Mouse (Mus musculus) gastrocnemius, adult 18-20 months (tissue): Measurements from ENCODE around the gene Tfrc. TPM values are rescaled to one million over a fixed set of nuclear protein-coding genes. Genes with fewer than 3 reads are reported as not detected.

Experiments
- DNase-seq: peaks from one replicate; pipeline ENCODE4 v3.0.0; 2021; ENCODE audit warnings: low spot score
- total RNA-seq, 2 experiments: library from RNA; stranded (reverse); gene quantifications; 2 replicates each; pipeline ENCODE4 v1.2.3; 2021

Tfrc gene
- total RNA-seq, 2 experiments from 2014 or later = 51.9 to 58.7 TPM

DNA sequence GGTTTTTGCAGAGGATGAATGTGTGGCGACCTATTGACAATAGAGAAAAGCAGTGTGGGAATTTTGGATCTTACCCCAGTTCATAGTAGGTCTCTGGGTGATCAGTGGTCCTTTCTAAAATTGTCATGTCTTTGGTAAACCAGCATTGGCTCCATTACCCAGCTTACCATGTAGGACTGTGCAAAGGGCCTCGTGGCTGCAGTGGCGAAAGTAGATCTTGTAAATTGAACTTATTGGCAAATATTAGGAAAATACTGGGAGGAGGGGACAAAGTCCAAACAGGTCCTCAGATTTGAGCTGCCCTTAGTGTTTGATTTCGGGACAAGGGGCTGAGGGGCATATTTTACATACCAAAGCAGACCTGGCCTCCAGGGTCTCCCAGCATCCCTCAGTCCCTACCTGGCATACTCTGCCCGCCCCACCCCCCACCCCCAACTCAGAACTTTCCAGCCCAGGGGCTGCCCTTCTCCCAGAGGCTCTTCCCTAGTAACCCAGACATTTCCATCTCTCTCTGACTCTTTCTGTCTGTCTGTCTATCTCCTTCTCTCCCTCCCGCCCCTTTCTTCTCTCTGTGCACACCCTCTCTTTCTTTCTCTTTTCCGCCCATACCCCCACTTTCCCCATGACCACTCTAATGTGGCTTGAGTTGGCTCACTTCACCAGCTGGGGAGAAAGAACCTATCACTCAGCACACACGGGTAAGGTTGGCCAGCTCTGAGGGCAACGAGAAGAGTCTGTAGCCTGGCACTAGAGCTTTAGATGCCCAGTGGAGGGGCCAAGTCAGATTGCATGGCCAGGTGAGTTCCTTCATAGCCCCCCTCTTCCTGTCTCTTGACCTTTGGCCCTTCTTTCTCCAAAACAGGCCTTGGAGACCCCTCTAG lies 58.2 kb downstream of the Tfrc start:
- DNase-seq = no peak

DNA sequence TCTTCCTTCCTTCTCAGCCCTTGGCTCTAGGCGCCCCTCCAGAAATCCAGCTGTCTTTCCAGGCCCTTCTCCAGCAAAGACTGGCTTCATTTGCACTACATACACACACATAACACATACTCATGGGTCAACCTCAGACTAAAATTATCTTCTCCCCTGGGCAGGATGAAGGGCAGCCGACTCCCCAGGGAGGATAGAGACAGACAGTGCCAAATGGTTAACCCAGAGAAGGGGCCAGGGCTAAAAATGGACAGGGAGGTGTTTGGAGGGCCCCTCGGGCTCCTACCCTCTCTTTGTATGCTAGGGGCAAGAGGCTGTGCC lies 58.8 kb downstream of the Tfrc start:
- DNase-seq = peak; percentile 61

DNA sequence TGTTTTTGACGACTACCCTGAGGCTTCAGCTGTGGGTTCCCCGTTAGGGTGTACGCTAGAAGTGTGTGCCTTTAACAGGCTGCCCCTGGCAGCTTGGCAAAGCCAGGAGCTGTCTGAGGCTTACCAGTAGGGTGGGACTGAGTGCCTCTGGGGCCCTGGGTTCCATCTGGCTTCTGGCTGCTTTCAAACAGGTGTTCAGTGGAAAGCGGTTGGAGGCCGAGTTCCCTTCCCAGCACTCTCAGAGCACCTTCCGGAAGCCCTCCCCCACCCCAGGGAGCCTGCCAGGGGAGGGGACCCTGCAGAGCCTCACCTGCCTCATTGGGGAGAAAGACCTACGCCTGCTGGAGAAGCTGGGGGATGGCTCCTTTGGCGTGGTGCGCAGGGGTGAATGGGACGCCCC lies 59.3 kb downstream of the Tfrc start:
- no peak for DNase-seq

DNA sequence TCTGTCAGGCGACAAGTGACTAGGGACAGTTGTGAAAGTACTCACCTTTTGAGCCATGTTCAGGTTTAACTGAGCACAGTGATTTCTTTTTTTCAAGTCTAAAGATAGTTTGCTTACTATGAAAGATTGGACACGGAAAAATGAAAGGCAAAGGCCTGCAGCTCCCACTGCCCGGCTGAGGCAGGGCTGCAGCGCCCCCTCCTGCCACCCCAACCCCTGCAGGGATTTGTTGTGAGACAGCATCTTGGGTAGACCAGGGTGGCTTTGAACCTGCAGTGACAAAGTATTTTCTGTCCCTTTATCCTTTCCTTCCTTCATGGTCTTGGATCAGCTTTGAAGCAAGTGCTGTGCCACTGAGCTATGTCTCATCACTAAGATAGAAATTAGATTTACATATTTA lies 59.8 kb downstream of the Tfrc start:
- DNase-seq = no peak

DNA sequence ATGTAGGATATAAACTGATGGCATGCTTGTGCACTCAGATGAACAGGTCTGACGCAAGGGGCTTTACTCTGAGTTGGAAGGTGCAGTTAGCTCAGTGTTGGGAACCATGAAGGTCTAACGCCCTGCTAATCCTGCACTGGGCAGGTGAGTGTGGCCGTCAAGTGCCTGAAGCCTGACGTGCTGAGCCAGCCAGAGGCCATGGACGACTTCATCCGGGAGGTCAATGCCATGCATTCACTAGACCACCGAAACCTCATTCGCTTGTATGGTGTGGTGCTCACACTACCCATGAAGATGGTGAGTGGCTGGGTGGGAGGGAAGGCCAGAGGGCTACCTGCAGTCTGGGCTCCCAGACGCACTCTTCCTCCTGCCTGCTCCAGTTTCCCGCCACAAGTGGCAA lies 60.5 kb downstream of the Tfrc start:
- DNase-seq = no peak

DNA sequence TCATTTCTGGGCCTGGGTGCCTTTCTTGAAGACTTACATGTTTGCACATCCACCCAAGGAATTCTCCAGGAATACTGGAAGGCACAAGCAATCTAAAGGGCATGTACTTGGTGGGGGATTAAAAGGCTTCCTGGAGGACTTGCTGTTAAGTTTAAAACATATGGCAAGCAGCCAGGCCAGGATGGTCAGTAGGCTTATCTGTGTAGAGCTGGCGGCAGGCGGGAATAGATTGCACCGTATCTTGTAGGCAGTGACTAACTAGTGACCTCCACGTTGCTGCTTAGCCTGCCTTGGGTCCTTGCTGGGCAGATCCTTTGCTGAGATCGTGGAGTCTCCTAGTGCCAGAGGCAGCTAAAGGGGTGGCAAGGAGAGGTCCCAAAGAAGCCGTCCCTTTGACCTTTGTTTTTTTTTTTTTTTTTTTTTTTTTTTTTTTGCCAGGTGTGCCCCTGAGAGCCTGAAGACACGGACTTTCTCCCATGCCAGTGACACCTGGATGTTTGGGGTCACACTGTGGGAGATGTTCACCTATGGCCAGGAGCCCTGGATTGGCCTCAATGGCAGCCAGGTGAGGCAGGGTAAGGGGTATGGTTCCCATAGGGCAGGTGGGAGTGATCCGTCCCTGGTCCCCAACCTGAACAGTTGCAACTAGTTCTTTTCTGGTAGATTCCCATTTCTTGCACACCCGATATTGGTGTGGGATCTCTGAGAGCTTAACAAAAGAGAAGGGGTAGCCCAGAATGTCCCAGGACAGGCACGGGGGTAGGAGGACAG lies 61.8 kb downstream of the Tfrc start:
- no peak for DNase-seq

DNA sequence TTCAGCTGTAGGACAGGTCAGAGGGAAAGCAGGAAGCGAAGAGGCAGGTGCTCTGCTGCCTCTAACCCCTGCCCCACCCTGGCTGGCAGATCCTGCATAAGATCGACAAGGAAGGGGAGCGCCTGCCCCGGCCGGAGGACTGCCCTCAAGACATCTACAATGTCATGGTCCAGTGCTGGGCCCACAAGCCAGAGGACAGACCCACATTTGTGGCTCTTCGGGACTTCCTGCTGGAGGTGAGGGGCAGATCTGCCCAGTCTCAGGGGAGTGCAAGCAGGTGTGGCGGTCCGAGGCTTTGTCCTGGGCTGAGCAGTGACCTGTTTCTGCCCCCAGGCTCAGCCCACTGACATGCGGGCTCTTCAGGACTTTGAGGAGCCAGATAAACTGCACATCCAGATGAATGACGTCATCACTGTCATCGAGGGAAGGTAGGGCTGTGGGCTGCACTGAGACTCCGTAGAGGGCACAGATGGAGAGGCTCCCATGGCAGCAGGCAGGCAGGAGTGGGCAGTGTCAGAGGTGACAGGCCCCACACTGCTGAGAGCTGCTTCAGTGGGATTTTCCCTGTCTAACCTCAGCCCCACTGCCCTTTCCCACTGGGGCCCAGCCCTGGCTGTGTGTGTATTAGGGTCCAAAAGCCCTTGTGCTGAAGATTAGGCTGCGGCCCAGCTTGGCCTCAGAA lies 62.6 kb downstream of the Tfrc start:
- no peak for DNase-seq

DNA sequence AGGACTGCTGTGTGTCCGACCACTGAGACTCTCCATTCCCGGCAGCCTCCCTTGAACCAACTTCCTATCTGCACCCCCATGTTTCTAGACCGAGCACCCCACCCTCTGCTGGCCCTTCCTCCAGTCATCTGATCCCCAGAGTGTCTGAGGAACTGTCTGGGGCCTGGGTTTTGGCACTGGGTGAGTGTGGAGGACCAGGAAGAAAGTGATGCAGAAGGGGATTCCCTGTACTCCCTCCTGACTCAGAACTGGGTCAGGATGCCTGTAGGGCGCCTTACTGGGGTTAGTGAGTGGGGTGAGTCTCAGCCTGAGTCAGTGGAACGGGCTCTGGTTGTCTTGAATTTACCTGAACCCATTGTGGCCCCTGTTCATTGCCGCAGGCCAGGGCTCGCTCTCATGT lies 63.5 kb downstream of the Tfrc start:
- DNase-seq = no peak

DNA sequence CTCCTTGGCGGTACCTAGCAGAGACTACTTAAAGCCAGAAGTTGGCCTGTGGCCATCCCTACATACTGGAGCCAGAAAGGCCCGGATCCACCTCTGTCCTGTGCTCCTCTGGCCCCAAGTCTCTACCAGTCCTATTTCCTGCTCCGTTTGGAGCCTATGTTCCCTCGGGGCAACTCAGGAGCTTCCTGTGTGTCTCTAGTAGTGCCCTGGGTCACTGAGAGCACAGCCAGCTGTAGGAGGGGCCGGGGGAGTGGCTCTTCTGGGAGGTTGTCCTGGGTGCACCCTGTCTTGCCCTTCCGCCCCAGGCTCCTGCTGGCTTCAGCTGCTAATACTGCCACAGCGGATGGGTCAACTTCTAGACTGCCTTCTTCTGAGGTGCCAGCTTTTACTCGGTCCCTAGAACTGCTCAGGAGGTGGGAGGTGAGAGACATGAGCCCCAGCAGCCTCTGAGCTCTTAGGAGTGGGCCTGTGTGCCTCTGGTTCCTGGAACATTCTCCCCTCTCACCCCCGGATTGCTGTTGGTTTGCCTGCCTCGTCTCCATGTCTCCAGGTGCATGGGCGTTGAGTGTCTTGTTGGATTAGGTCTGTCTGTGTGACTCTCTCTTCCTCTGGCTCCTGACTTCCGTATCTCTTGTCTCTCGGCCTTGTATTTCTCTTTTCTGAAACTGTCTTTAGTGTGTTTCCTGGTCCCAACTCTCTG lies 64.3 kb downstream of the Tfrc start:
- DNase-seq = peak; percentile 49

DNA sequence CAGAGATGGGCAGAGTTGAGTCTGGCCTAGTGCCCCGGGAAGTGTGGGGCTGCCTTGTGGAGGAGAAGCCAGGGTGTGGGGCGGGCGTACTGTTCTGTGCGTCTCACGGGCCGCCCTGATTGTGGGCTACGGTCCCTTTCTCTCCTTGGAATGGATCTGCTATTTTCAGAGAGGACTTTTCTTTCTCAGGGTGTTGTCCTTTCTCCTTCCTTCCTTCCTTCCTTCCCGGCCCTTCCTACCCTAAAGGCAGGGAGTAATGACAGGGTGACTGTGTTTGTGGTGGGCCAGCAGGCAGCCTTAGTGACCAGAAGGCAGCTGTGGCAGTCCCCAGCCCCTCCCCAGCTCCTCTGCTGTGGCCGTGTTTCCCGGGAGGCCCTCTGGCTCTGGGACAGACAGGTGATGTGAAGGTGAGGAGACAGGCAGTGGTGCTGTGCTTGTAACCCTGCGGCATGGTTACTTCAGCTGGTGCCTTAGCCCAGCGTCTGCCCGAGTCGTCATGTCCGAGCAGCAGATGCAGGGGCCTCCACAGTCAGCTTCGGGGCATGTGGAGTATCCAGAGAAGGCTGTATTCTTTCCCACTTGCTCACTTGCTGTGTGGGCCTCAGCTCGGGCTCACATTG lies 65.5 kb downstream of the Tfrc start:
- DNase-seq = no peak

DNA sequence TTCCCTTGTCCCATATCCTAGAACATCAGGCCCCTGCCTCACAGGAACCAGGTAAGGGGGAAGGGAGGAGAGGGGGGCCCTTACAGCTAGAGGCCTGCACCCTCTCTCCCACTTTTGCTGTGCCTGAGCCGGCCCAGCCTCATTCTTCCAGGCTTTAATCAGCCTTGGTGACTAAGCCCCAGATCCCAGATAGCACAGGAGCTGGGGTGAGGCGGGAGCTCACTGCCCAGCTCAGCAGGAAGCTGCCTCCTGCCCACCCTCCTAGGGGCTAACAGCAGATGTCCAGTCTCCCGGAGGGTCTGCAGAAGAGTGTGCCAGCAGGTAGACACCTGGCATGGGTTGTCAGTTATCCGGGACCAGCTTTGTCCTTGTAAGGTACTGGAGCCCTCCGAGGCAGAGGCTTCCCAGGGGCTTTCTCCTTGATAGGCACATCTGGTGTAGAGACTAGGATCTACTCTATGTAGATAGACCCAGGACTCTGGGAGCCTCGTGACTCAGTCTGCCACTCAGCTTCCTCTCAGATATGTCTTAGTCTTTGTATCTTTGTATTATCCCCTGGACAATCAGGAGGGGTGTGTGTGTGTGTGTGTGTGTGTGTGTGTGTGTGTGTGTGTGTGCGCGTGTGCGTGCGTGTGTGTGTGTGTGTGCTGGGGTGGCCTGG lies 68.5 kb downstream of the Tfrc start:
- no peak for DNase-seq

DNA sequence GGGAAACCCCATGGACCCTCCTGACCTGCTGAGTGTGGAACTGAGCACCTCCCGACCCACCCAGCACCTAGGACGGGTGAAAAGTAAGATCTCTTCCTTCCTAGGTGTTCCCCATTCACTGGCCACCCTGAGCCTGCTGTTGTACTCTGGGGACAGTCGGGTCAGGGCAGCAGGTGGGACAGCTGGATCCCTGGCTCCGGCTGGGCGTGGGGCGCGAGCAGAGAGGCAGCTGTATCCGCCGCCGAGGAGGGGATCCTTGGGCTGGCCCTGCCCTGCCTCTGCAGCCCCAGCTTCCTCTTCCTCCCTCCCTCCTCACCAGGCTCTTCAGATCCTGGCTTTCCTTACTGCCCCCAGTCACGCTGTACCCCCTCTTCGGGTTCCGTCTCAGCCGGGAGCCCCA lies 69.2 kb downstream of the Tfrc start:
- no peak for DNase-seq

DNA sequence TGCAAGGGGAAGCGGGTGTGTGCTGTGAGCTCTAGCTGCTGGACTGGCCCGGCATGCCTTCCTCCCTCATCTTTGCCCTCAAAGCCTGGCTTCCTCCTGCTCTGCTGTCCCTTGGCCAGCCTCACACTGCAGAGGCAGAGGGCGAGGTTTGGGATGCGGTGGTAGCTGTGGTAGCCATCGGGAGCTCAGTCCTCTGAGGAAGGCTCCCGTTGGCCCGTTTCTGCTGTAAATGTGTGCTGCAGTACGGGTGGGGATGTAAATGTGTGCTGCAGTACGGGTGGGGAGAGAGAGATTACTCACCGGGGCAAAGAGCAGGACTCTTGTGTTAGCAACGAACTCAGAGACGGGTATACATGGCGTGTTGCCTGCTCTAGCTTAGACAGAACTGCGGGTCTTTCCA lies 70.1 kb downstream of the Tfrc start:
- DNase-seq = no peak

DNA sequence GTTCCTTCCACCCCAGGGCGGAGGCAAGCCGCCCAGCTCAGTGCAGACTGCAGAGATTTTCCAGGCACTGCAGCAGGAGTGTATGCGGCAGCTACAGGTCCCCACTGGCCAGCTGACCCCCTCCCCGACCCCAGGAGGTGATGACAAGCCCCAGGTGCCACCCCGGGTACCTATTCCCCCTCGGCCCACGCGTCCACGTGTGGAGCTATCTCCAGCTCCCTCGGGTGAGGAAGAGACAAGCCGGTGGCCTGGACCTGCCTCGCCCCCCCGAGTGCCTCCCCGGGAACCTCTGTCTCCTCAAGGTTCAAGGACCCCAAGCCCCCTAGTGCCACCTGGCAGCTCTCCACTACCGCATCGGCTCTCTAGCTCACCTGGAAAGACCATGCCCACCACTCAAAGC lies 71.3 kb downstream of the Tfrc start:
- DNase-seq = no peak

DNA sequence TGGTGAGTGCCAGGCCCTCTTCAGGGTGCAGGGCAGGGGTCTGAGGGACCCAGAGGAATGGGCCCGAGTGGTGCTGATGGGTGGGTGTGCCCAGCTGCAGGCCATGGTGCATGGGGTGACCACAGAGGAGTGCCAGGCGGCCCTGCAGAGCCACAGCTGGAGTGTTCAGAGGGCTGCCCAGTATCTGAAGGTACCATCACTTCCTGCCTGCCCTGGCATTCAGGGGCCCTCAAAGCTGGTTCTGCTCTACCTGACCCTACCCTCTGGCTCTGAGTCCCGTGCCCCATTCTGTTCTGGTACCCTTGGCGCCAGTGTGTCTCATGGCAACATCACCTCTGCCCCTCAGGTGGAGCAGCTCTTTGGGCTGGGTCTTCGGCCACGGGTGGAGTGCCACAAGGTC lies 72.1 kb downstream of the Tfrc start:
- no peak for DNase-seq

DNA sequence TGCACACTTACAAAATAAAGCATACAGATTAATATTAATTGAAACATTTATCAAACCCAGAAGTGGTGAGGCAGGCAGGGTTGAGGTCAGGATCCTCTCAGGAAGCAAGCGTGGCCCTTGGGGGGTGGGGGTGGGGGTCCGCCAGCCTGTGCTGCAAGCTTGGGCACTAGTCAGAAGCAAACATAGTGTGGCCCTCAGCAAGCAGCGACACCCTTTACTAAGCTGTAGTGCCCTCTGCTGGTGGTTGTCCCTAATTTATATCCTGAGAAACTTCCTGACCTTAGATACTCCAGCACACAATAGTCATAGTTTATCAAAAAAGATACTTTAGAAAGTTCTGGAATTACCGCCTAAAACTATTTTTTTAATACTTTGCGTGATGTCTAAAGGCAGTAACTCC lies 73.5 kb downstream of the Tfrc start:
- DNase-seq = peak; percentile 82

Other genes with a start within 250 kb of the Tfrc start
- gene Tm4sf19, start 208.4 kb upstream of the Tfrc start, total RNA-seq = not detected
- gene Tctex1d2, start 189.2 kb upstream of the Tfrc start, total RNA-seq = 1 to 10 TPM; 5.2 to 5.5 TPM
- gene Pcyt1a, start 178.0 kb upstream of the Tfrc start, total RNA-seq = 100 to 1,000 TPM; 124 to 125 TPM
- not detected for gene Slc51a, start 121.0 kb upstream of the Tfrc start, total RNA-seq
- gene Zdhhc19, start 112.7 kb upstream of the Tfrc start, total RNA-seq = not detected
- 10 to 100 TPM; 44.9 to 46.5 TPM for gene Tnk2, start 35.0 kb downstream of the Tfrc start, total RNA-seq
- under 1 TPM; 0.02 to 0.41 TPM for gene Muc4, start 127.0 kb downstream of the Tfrc start, total RNA-seq
- under 1 TPM; 0.32 to 0.40 TPM for gene Muc20, start 188.5 kb downstream of the Tfrc start, total RNA-seq
- gene Smbd1, start 201.6 kb downstream of the Tfrc start, total RNA-seq = not detected